Mouse (Mus musculus) embryonic facial prominence, embryonic 11.5 days (tissue): ENCODE results near the gene Sufu. TPM values are rescaled to one million over a fixed set of nuclear protein-coding genes. Genes with fewer than 3 reads are reported as not detected.

Experiments used
- ATAC-seq: fragments of 200-750 bp; cut with Nextera tagmentation; replicated peaks from 2 replicates; pipeline ENCODE4 v1.8.0; 2017; ENCODE audit warnings: low read depth; ENCODE audit not compliant: insufficient number of reproducible peaks, low FRiP score, low TSS enrichment
- DNase-seq: peaks from one replicate; pipeline ENCODE4 v3.0.0-alpha.2; 2015; ENCODE audit warnings: low spot score
- H3K27ac ChIP-seq: fragments of 300-500 bp; sonication (generic); replicated peaks from 2 replicates; pipeline ENCODE4 v1.5.1; 2014; ENCODE audit warnings: mild to moderate bottlenecking, low read depth, low read length, control low read depth
- H3K27me3 ChIP-seq: fragments of 300-500 bp; sonication (generic); 2 replicates; pipeline ENCODE4 v1.6.1; 2014; ENCODE audit warnings: mild to moderate bottlenecking, low read length, moderate library complexity, mixed read lengths; ENCODE audit not compliant: control insufficient read depth, insufficient read depth
- H3K36me3 ChIP-seq: fragments of 300-500 bp; sonication (generic); replicated peaks from 2 replicates; pipeline ENCODE4 v1.6.1; 2014; ENCODE audit warnings: low read depth, mild to moderate bottlenecking, low read length, moderate library complexity, mixed read lengths; ENCODE audit not compliant: control insufficient read depth, insufficient read depth
- H3K4me1 ChIP-seq: fragments of 300-500 bp; sonication (generic); 2 replicates; pipeline ENCODE4 v1.6.1; 2014; ENCODE audit warnings: low read length, mixed read lengths; ENCODE audit not compliant: control insufficient read depth, insufficient read depth
- H3K4me2 ChIP-seq: fragments of 300-500 bp; sonication (generic); 2 replicates; pipeline ENCODE4 v1.6.1; 2014; ENCODE audit warnings: low read depth, mild to moderate bottlenecking, control low read depth, low read length, moderate library complexity
- H3K4me3 ChIP-seq: fragments of 300-500 bp; sonication (generic); 2 replicates; pipeline ENCODE4 v1.5.1; 2014; ENCODE audit warnings: low read depth, low read length, control low read depth
- H3K9ac ChIP-seq: fragments of 300-500 bp; sonication (generic); replicated peaks from 2 replicates; pipeline ENCODE4 v1.6.1; 2014; ENCODE audit warnings: mild to moderate bottlenecking, control low read depth, low read length
- H3K9me3 ChIP-seq: fragments of 300-500 bp; sonication (generic); replicated peaks from 2 replicates; pipeline ENCODE4 v1.6.1; 2016; ENCODE audit warnings: mild to moderate bottlenecking, low read length, inconsistent platforms, mixed read lengths; ENCODE audit not compliant: control insufficient read depth
- WGBS: fragments of 180-500 bp; shearing (Covaris S2); extraction: QIAGEN DNeasy Blood & Tissue Kit; methylation state at CpG from one replicate; pipeline ENCODE4 v1.1.7; 2014; 5-methylcytosine and 5-hydroxymethylcytosine counted together
- polyA plus RNA-seq: library from polyadenylated mRNA; unstranded; fragments of >200 nt; fragmentation: Nextera tagmentation; extraction: Ambion mirVana; gene quantifications from 2 replicates; pipeline ENCODE4 v1.2.1, GENCODE M21; 2014

Sufu gene
- polyA plus RNA-seq, 1 experiment from 2014 or later = 32.7 TPM

- DNase-seq (no peak), ATAC-seq (no peak)
- peaks cover 3% of the 10 kb centered on the region for H3K4me1 ChIP-seq
- H3K27ac ChIP-seq = no peak overlapping the region
- H3K9ac ChIP-seq = no peak overlapping the region
- peaks cover 8% of the 10 kb centered on the region for H3K36me3 ChIP-seq
- WGBS = 81% methylated on average over 3 of the region's 3 CpGs
- H3K27me3 ChIP-seq = no peaks in the 10 kb centered on the region
- H3K4me3 ChIP-seq = no peak overlapping the region
- H3K4me2 ChIP-seq = no peak overlapping the region
- no peaks in the 10 kb centered on the region for H3K9me3 ChIP-seq
Measured at GRCm38 (mm10) chr19:46508738-46509137, 112.0 kb downstream of the Sufu start.

DNA sequence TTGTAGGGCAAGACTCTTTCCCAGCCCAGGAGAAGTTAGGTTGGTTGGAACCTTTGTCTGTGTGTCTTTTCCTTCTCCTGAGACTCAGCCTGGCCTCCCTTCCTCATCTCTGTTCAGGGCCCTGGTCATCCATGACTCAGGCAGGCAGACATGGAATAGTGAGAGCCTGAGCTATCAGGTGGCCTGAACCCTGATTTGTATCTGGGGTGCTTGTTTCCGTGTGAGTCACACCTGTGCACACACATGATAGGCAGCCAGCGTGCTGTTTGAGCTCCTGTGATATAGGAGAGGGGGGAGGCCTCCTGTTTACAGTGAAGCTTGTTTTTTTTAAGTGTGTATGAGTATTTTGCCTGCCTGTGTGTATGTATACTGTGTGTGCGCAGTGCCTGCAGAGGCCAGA lies 112.5 kb downstream of the Sufu start:
- H3K27me3 ChIP-seq = no peaks in the 10 kb centered on the region
- H3K9ac ChIP-seq = no peak overlapping the region
- H3K36me3 ChIP-seq = peaks cover 13% of the 10 kb centered on the region
- no peak overlapping the region for H3K4me2 ChIP-seq
- ATAC-seq (no peak), DNase-seq (no peak)
- H3K4me3 ChIP-seq = no peak overlapping the region
- no peaks in the 10 kb centered on the region for H3K9me3 ChIP-seq
- WGBS = 91% methylated on average over 3 of the region's 3 CpGs
- H3K27ac ChIP-seq = no peak overlapping the region
- H3K4me1 ChIP-seq = peaks cover 3% of the 10 kb centered on the region

DNA sequence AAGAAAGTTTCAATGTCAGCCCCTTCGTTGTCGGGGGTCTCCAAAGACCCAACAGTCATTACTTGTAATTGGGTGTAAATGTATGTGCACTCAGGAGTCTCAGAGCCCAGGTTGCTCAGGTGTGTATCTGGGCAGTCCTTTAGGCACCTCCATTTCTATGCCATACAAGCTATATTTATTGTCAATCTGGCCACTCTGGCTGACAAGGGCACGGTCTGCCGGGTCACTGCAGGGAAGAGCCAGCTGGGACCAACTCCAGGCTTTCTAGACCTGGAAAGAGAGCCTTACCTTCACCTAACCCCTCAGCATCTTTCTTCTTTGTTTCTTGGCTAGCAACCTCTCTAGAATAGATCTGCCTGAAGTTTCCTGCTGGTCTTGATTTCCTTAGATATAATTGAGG lies 113.0 kb downstream of the Sufu start:
- ATAC-seq = no peak
- peaks cover 18% of the 10 kb centered on the region for H3K36me3 ChIP-seq
- WGBS = 91% methylated on average over 4 of the region's 4 CpGs

DNA sequence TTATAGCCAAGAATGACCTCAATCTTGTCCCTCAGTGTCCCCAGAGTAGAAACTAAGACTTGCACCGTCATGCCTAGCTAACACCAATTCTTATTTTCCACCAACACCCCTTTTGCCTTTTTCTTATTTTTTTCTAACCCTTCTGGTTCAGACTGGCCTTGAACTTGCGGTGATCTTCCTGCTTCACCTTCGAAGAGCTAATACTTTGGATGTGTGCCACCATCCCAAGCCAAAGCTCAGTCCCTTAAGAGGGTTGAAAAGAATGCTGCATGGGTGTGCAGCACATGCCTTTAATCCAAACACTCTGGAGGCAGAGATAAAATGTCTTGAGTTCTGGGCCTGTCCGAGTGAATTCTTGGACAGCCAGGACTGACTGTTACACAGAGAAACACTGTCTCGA lies 113.7 kb downstream of the Sufu start:
- H3K9ac ChIP-seq = no peak overlapping the region
- H3K27me3 ChIP-seq = no peaks in the 10 kb centered on the region
- H3K4me2 ChIP-seq = no peak overlapping the region
- H3K4me3 ChIP-seq = no peak overlapping the region
- no peaks in the 10 kb centered on the region for H3K9me3 ChIP-seq
- H3K27ac ChIP-seq = no peak overlapping the region
- WGBS = 84% methylated on average over 5 of the region's 5 CpGs
- peaks cover 23% of the 10 kb centered on the region for H3K36me3 ChIP-seq
- ATAC-seq (no peak), DNase-seq (no peak)
- peaks cover 3% of the 10 kb centered on the region for H3K4me1 ChIP-seq

More for the DNA sequence above, 113.0 kb downstream of the Sufu start:
- Histone ChIP-seq H3K4me2 (no peak overlapping the region), H3K27me3 (no peaks in the 10 kb centered on the region), H3K4me3 (no peak overlapping the region), H3K9ac (no peak overlapping the region), H3K27ac (no peak overlapping the region), H3K9me3 (no peaks in the 10 kb centered on the region), H3K4me1 (peaks cover 3% of the 10 kb centered on the region)
- DNase-seq = no peak

GRCm38 (mm10) chr19:46510824-46511223 lies 114.1 kb downstream of the Sufu start:
- Histone ChIP-seq H3K4me1 (peaks cover 3% of the 10 kb centered on the region), H3K36me3 (peaks cover 26% of the 10 kb centered on the region), H3K4me2 (no peak overlapping the region), H3K27ac (no peak overlapping the region), H3K27me3 (no peaks in the 10 kb centered on the region), H3K9ac (no peak overlapping the region), H3K9me3 (no peaks in the 10 kb centered on the region), H3K4me3 (no peak overlapping the region)
- no peak for DNase-seq
- 68% methylated on average over 3 of the region's 3 CpGs for WGBS
- ATAC-seq = no peak

GRCm38 (mm10) chr19:46511263-46511662 lies 114.6 kb downstream of the Sufu start:
- WGBS = 89% methylated on average over 10 of the region's 10 CpGs

GRCm38 (mm10) chr19:46514387-46514786 lies 117.7 kb downstream of the Sufu start:
- DNase-seq (no peak), ATAC-seq (no peak)
- no peak overlapping the region for H3K4me2 ChIP-seq
- no peak overlapping the region for H3K27ac ChIP-seq
- H3K4me3 ChIP-seq = no peak overlapping the region
- peaks cover 26% of the 10 kb centered on the region for H3K36me3 ChIP-seq
- 88% methylated on average over 12 of the region's 12 CpGs for WGBS
- no peaks in the 10 kb centered on the region for H3K9me3 ChIP-seq
- no peak overlapping the region for H3K9ac ChIP-seq
- H3K27me3 ChIP-seq = no peaks in the 10 kb centered on the region
- peaks cover 14% of the 10 kb centered on the region for H3K4me1 ChIP-seq

More at GRCm38 (mm10) chr19:46511263-46511662, 114.6 kb downstream of the Sufu start:
- Histone ChIP-seq H3K27ac (no peak overlapping the region), H3K4me2 (no peak overlapping the region), H3K27me3 (no peaks in the 10 kb centered on the region), H3K36me3 (peaks cover 26% of the 10 kb centered on the region), H3K9me3 (no peaks in the 10 kb centered on the region), H3K4me1 (peaks cover 2% of the 10 kb centered on the region), H3K9ac (no peak overlapping the region), H3K4me3 (no peak overlapping the region)
- ATAC-seq (no peak), DNase-seq (no peak)

DNA sequence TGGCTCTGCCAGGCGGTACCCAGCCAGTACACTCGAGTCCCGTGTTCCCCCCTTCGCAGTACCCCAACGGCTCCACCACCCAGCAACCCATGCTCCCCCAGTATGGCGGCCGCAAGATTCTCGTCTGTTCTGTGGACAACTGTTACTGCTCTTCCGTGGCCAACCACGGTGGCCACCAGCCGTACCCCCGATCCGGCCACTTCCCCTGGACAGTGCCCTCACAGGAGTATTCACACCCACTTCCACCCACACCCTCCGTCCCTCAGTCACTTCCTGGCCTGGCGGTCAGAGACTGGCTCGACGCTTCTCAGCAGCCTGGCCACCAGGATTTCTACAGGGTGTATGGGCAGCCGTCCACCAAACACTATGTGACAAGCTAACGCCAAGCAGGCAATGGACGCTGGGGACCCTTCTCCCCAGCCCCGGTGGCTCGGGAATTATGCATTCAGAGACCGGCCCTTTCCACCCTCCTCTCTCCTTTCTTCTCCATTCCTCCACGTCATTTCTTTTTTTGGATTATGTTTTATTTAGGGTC lies 118.7 kb downstream of the Sufu start:
- H3K27ac ChIP-seq = no peak overlapping the region
- no peak overlapping the region for H3K4me3 ChIP-seq
- ATAC-seq (no peak), DNase-seq (no peak)
- peaks cover 14% of the 10 kb centered on the region for H3K4me1 ChIP-seq
- H3K9me3 ChIP-seq = no peaks in the 10 kb centered on the region
- H3K9ac ChIP-seq = no peak overlapping the region
- WGBS = 93% methylated on average over 24 of the region's 24 CpGs
- H3K27me3 ChIP-seq = no peaks in the 10 kb centered on the region
- H3K4me2 ChIP-seq = no peak overlapping the region
- H3K36me3 ChIP-seq = peaks cover 26% of the 10 kb centered on the region
